Mouse (Mus musculus): ENCODE results near the gene 4930558K02Rik.

- TF ChIP-seq CTCF (IDR thresholded peaks at IDR 0.05; ENCODE audit: control insufficient read depth, insufficient read depth, low read length) (no peak), POLR2A (IDR thresholded peaks at IDR 0.05; ENCODE audit: borderline replicate concordance, control insufficient read depth, low read depth, low read length) (no peak)
Observed at GRCm38 (mm10) chr1:161920475-161921454, 58.7 kb downstream of the 4930558K02Rik start.
